ENCODE assay signal across 10 mouse cellular contexts in genomic region chr13:112760538-112760881, GRCm38 (mm10). TPM values are rescaled to one million over a fixed set of nuclear protein-coding genes. Genes with fewer than 3 reads are reported as not detected.
DNase-seq lines count a peak whose midpoint lies in the region; ATAC-seq and TF ChIP-seq lines count a peak whose summit lies in the region.
"Had no signal": no experiment of that assay in that cellular context is flagged by ENCODE, and none has a peak within 500 bp of the region (broad histone marks: within the 10 kb centered on the region; RNA-seq: fewer than 3 reads in every experiment).

No protein-coding gene starts in this region.

- 20% methylated on average over 1 of the region's 1 CpGs for WGBS in heart, embryonic 12.5 days
- 4% methylated on average over 1 of the region's 1 CpGs for WGBS in liver, embryonic 14.5 days (ENCODE audit: insufficient replicate concordance)
- 56% methylated on average over 1 of the region's 1 CpGs for WGBS in forebrain, embryonic 12.5 days

- no peak overlapping the region for H3K4me2 ChIP-seq in heart, embryonic 12.5 days
- no peak overlapping the region for H3K4me2 ChIP-seq in liver, embryonic 14.5 days (ENCODE audit: low read depth)
- no peak overlapping the region for H3K4me2 ChIP-seq in forebrain, embryonic 12.5 days
- H3K4me2 ChIP-seq: lung, embryonic 15.5 days had no signal

- TF ChIP-seq EP300 in liver, embryonic 14.5 days (IDR thresholded peaks at IDR 0.05; ENCODE audit: low read depth), result no peak

- H3K36me3 ChIP-seq in heart, embryonic 12.5 days, result no peaks in the 10 kb centered on the region
- no peaks in the 10 kb centered on the region for H3K36me3 ChIP-seq in liver, embryonic 14.5 days (replicated peaks; ENCODE audit: control insufficient read depth, insufficient read depth, low read depth)
- H3K36me3 ChIP-seq in forebrain, embryonic 12.5 days (replicated peaks), result no peaks in the 10 kb centered on the region
- H3K36me3 ChIP-seq: lung, embryonic 15.5 days had no signal

- no peaks in the 10 kb centered on the region for H3K9me3 ChIP-seq in heart, embryonic 12.5 days (replicated peaks)
- H3K9me3 ChIP-seq in liver, embryonic 14.5 days (ENCODE audit: control insufficient read depth, low read length), result no peaks in the 10 kb centered on the region
- no peaks in the 10 kb centered on the region for H3K9me3 ChIP-seq in forebrain, embryonic 12.5 days
- H3K9me3 ChIP-seq: lung, embryonic 15.5 days had no signal

- no peak for ATAC-seq in heart, embryonic 12.5 days (ENCODE audit: insufficient number of reproducible peaks, low FRiP score)
- peak; percentile 19; the same call in 1 of the 2 replicates for ATAC-seq in liver, embryonic 14.5 days (ENCODE audit: insufficient read depth)
- ATAC-seq in forebrain, embryonic 12.5 days (ENCODE audit: low FRiP score), result no peak

- no peak for DNase-seq in heart, adult 8-10 months (ENCODE audit: low spot score)
- DNase-seq in B cell, adult 2 months, result peak; percentile 8 to 9
- DNase-seq in liver, embryonic 14.5 days (ENCODE audit: low read depth in 3 of 3, low spot score in 3 of 3), result no peak
- DNase-seq in gastrocnemius, postnatal 25 days, result no peak
- no peak for DNase-seq in urinary bladder, postnatal 4 days (ENCODE audit: low spot score in 2 of 2)
- DNase-seq: adrenal gland, postnatal 36 days had no signal

- no peak overlapping the region for H3K4me3 ChIP-seq in heart, embryonic 12.5 days
- no peak overlapping the region for H3K4me3 ChIP-seq in brown adipose tissue, adult 24 weeks (ENCODE audit: insufficient read depth, low read depth, low read length)
- no peak overlapping the region for H3K4me3 ChIP-seq in liver, embryonic 14.5 days (ENCODE audit: insufficient read depth in 1 of 2, low read depth in 2 of 2, low read length in 2 of 2)
- no peak overlapping the region for H3K4me3 ChIP-seq in forebrain, embryonic 12.5 days (replicated peaks)
- H3K4me3 ChIP-seq: lung, embryonic 15.5 days had no signal

- no peak for TF ChIP-seq CTCF in liver, embryonic 14.5 days (IDR thresholded peaks at IDR 0.05; ENCODE audit: low read depth)

- peak overlapping the region; percentile 24; the same call in 1 of the 2 replicates for H3K27ac ChIP-seq in heart, embryonic 12.5 days (ENCODE audit: poor library complexity, severe bottlenecking)
- H3K27ac ChIP-seq in brown adipose tissue, adult 24 weeks (replicated peaks; ENCODE audit: low read depth, low read length), result peak overlapping the region; percentile 70
- no peak overlapping the region for H3K27ac ChIP-seq in liver, embryonic 14.5 days
- H3K27ac ChIP-seq in forebrain, embryonic 12.5 days, result no peak overlapping the region
- H3K27ac ChIP-seq: lung, embryonic 15.5 days had no signal

- no peaks in the 10 kb centered on the region for H3K27me3 ChIP-seq in heart, embryonic 12.5 days (replicated peaks)
- H3K27me3 ChIP-seq in liver, embryonic 14.5 days (ENCODE audit: control insufficient read depth, insufficient read depth, low read length), result no peaks in the 10 kb centered on the region
- no peaks in the 10 kb centered on the region for H3K27me3 ChIP-seq in forebrain, embryonic 12.5 days
- H3K27me3 ChIP-seq: lung, embryonic 15.5 days had no signal

- H3K9ac ChIP-seq in heart, embryonic 12.5 days, result no peak overlapping the region
- no peak overlapping the region for H3K9ac ChIP-seq in liver, embryonic 14.5 days (replicated peaks)
- no peak overlapping the region for H3K9ac ChIP-seq in forebrain, embryonic 12.5 days
- H3K9ac ChIP-seq: lung, embryonic 15.5 days had no signal

- peaks cover 51% of the 10 kb centered on the region for H3K4me1 ChIP-seq in heart, embryonic 12.5 days (replicated peaks)
- peaks cover 29% of the 10 kb centered on the region for H3K4me1 ChIP-seq in brown adipose tissue, adult 24 weeks (ENCODE audit: control insufficient read depth, insufficient read depth, insufficient read length, low read length)
- peaks cover 4 to 24% of the 10 kb centered on the region in 2 experiments; a peak in 3 of 4 replicates for H3K4me1 ChIP-seq in liver, embryonic 14.5 days (replicated peaks; ENCODE audit: control insufficient read depth in 2 of 2, insufficient read depth in 2 of 2, low read length in 1 of 2)
- peaks cover 5% of the 10 kb centered on the region; the same call in 1 of the 2 replicates for H3K4me1 ChIP-seq in forebrain, embryonic 12.5 days

RNA-seq across cellular contexts. Expression of gene Plpp1, which starts 40.1 kb away (rescaled TPM):
- 46.9 and 49.0 TPM in 2 replicates for polyA plus RNA-seq in heart, embryonic 12.5 days (2016; fragmentation: Nextera tagmentation; extraction: Ambion mirVana)
- 10 to 100 TPM; 36.4 to 44.4 (median 39.3) TPM for total RNA-seq in heart, adult 8-10 months (2022)
- 10.1 and 15.5 TPM in 2 replicates for polyA plus RNA-seq in brown adipose tissue, adult 24 weeks (2012; ENCODE audit: insufficient read depth, insufficient read length, missing spikeins)
- polyA plus RNA-seq in liver, embryonic 14.5 days (2012; rRNA removed), result 16.5 TPM in 2 replicates
- polyA plus RNA-seq in liver, embryonic 14.5 days (2014; fragmentation: Nextera tagmentation; extraction: Ambion mirVana), result 32.7 and 34.0 TPM in 2 replicates
- total RNA-seq in gastrocnemius, postnatal 25 days (2021), result 10 to 100 TPM; 35.9 to 43.0 TPM
- 17.8 and 19.1 TPM in 2 replicates for polyA plus RNA-seq in forebrain, embryonic 12.5 days (2016; fragmentation: Nextera tagmentation; extraction: Ambion mirVana)

Comparison
In these comparisons a context has a peak if more than half of its experiments do, and no peak if none do; other contexts are left out.
1. H3K27ac ChIP-seq: peak in heart, embryonic 12.5 days (single experiment) and brown adipose tissue, adult 24 weeks (single experiment); none in liver, embryonic 14.5 days (single experiment) and forebrain, embryonic 12.5 days (single experiment).
2. DNase-seq: peak in B cell, adult 2 months (2 of 2); none in heart, adult 8-10 months (single experiment), liver, embryonic 14.5 days (0 of 3), gastrocnemius, postnatal 25 days (single experiment) and urinary bladder, postnatal 4 days (0 of 2).